Mouse (Mus musculus) heart, embryonic 10.5 days (tissue): ENCODE measurements around the gene Nup43. TPM values are rescaled to one million over a fixed set of nuclear protein-coding genes. Genes with fewer than 3 reads are reported as not detected.

Source experiments
- DNase-seq: peaks from one replicate; pipeline ENCODE4 v3.0.0-alpha.2; 2017; ENCODE audit warnings: low spot score
- H3K27ac ChIP-seq: fragments of 300-500 bp; sonication (generic); 2 replicates; pipeline ENCODE4 v1.5.1; 2016; ENCODE audit warnings: mild to moderate bottlenecking
- H3K27me3 ChIP-seq: fragments of 300-500 bp; sonication (generic); 2 replicates; pipeline ENCODE4 v1.6.1; 2016; ENCODE audit warnings: mild to moderate bottlenecking; ENCODE audit not compliant: poor library complexity, insufficient read depth, severe bottlenecking
- H3K36me3 ChIP-seq: fragments of 300-500 bp; sonication (generic); 2 replicates; pipeline ENCODE4 v1.6.1; 2016; ENCODE audit warnings: mild to moderate bottlenecking, moderate library complexity
- H3K4me1 ChIP-seq: fragments of 300-500 bp; sonication (generic); 2 replicates; pipeline ENCODE4 v1.6.1; 2016; ENCODE audit warnings: mild to moderate bottlenecking
- H3K4me3 ChIP-seq: fragments of 300-500 bp; sonication (generic); 2 replicates; pipeline ENCODE4 v1.5.1; 2016; ENCODE audit warnings: mild to moderate bottlenecking, moderate library complexity
- H3K9me3 ChIP-seq: fragments of 300-500 bp; sonication (generic); 2 replicates; pipeline ENCODE4 v1.6.1; 2016; ENCODE audit warnings: mild to moderate bottlenecking, moderate library complexity
- WGBS: fragments of 180-500 bp; shearing (Covaris S2); methylation state at CpG from one replicate; pipeline ENCODE4 v1.1.7; 2016; 5-methylcytosine and 5-hydroxymethylcytosine counted together
- polyA plus RNA-seq: library from polyadenylated mRNA; unstranded; fragments of >200 nt; fragmentation: Nextera tagmentation; extraction: Ambion mirVana; gene quantifications from 2 replicates; pipeline ENCODE4 v1.2.1, GENCODE M21; 2016

Gene Nup43
- polyA plus RNA-seq, 1 experiment from 2014 or later: 72.0 TPM

GRCm38 (mm10) chr10:7662471-7663141 is 4.7 kb upstream of the Nup43 start:
- peaks cover 6% of the 10 kb centered on the region for H3K4me1 ChIP-seq
- no peaks in the 10 kb centered on the region for H3K9me3 ChIP-seq
- no peaks in the 10 kb centered on the region for H3K27me3 ChIP-seq
- peak overlapping the region; percentile 96 for H3K27ac ChIP-seq
- peak overlapping the region; percentile 81 for H3K4me3 ChIP-seq
- under 1% methylated on average over 44 of the region's 44 CpGs for WGBS
- H3K36me3 ChIP-seq: no peaks in the 10 kb centered on the region
- peak; percentile 89 for DNase-seq

DNA sequence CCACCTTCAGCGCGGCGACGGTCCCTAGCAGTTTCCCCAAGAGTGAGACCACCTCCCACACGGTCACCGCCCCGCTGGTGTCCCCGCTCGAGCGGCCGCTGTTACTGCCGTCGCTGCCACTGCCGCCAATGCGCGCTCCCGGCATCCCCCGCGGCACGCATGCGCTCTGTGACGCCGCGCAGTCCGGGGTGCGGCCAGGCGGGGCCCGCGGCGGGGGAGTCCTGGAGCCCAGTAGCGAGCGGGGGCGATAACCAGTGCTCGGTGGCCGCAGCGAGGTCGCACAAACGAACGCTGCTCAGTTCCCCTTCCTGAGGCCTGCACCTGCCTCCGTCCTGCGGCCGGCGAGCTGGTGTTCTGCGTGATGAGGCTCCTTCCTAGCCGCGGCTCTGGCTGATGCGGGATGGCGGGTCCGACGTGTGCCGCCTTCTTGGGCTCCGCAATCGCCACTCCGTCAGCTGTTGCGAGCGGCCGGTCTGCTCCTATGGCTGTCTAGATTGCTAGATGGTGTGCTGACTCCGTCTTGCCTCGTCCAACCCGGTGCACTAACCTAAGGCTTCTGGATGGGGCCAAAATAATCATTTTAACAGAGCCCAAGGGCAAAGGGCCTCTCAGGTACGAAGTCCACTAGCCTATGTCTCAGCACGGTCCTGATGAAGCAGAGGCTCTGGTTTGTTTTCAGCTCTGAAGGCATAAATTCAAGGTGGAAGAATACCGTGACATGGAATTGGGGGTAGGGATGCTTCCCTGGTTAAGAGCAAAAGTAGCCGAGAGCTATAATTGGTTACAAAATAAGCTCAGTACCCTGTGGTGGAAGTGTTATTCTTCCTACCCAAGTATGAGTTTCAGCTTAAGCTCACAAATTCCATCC is 3.9 kb upstream of the Nup43 start:
- no peaks in the 10 kb centered on the region for H3K36me3 ChIP-seq
- under 1% methylated on average over 64 of the region's 64 CpGs for WGBS
- DNase-seq: peak; percentile 93
- peak overlapping the region; percentile 96 for H3K27ac ChIP-seq
- H3K4me3 ChIP-seq: peak overlapping the region; percentile 81
- no peaks in the 10 kb centered on the region for H3K27me3 ChIP-seq
- peaks cover 11% of the 10 kb centered on the region for H3K4me1 ChIP-seq
- no peaks in the 10 kb centered on the region for H3K9me3 ChIP-seq

- Histone ChIP-seq H3K27ac (peak overlapping the region; percentile 96), H3K27me3 (no peaks in the 10 kb centered on the region), H3K4me1 (peaks cover 13% of the 10 kb centered on the region), H3K36me3 (no peaks in the 10 kb centered on the region), H3K4me3 (peak overlapping the region; percentile 81), H3K9me3 (no peaks in the 10 kb centered on the region)
- no peak for DNase-seq
- 56% methylated on average over 6 of the region's 6 CpGs for WGBS
These were observed 3.2 kb upstream of the Nup43 start for GRCm38 (mm10) chr10:7664027-7664526.

DNA sequence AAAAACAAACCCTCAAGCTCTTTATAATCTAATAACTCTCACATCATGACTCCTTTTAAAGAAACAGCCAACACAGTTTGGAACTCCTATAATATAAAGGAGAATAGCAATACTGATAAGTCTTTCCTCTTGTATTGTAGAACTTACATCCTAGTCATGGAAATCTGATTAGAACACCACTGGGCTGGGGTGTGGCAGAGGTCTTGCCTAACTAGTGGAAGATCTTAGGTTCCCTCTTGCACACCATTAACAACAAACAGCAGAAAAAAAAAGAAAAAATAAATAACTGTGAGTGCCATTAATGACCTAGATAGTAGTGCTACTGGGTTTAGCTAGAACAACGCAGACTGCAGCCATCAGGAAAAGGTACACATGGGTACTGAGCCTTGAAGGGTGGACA is 2.4 kb upstream of the Nup43 start:
- no peaks in the 10 kb centered on the region for H3K27me3 ChIP-seq
- WGBS: 88% methylated on average over 1 of the region's 1 CpGs

GRCm38 (mm10) chr10:7673673-7674072 is 6.4 kb downstream of the Nup43 start:
- Histone ChIP-seq H3K9me3 (no peaks in the 10 kb centered on the region), H3K27me3 (no peaks in the 10 kb centered on the region), H3K27ac (no peak overlapping the region), H3K36me3 (peaks cover 71% of the 10 kb centered on the region), H3K4me1 (no peaks in the 10 kb centered on the region), H3K4me3 (no peak overlapping the region)
- WGBS: 72% methylated on average over 1 of the region's 1 CpGs
- DNase-seq: no peak

More for the DNA sequence above, 2.4 kb upstream of the Nup43 start:
- H3K9me3 ChIP-seq: no peaks in the 10 kb centered on the region
- H3K36me3 ChIP-seq: peaks cover 5% of the 10 kb centered on the region
- no peak overlapping the region for H3K4me3 ChIP-seq
- H3K4me1 ChIP-seq: peaks cover 13% of the 10 kb centered on the region
- H3K27ac ChIP-seq: no peak overlapping the region
- DNase-seq: no peak

- under 1% methylated on average over 65 of the region's 65 CpGs for WGBS
- Histone ChIP-seq H3K27me3 (no peaks in the 10 kb centered on the region), H3K9me3 (no peaks in the 10 kb centered on the region), H3K4me1 (peaks cover 25% of the 10 kb centered on the region), H3K4me3 (peak within 1 kb of the TSS; percentile 90), H3K36me3 (peaks cover 37% of the 10 kb centered on the region), H3K27ac (peak within 1 kb of the TSS; percentile 98)
- peak; percentile 94 for DNase-seq
These were observed 13.5 kb downstream of the Nup43 start, which contains the start of the genes Pcmt1 and Lats1 for GRCm38 (mm10) chr10:7680731-7681301. TSS of gene Pcmt1 (minus strand) at chr10:7681136. TSS of gene Lats1 (plus strand) at chr10:7681214.

- DNase-seq: peak; percentile 89
- Histone ChIP-seq H3K4me1 (peaks cover 25% of the 10 kb centered on the region), H3K4me3 (peak overlapping the region; percentile 90), H3K27me3 (no peaks in the 10 kb centered on the region), H3K27ac (peak overlapping the region; percentile 98), H3K9me3 (no peaks in the 10 kb centered on the region), H3K36me3 (peaks cover 30% of the 10 kb centered on the region)
- WGBS: under 1% methylated on average over 64 of the region's 64 CpGs
These were observed 14.2 kb downstream of the Nup43 start for GRCm38 (mm10) chr10:7681343-7682025.

DNA sequence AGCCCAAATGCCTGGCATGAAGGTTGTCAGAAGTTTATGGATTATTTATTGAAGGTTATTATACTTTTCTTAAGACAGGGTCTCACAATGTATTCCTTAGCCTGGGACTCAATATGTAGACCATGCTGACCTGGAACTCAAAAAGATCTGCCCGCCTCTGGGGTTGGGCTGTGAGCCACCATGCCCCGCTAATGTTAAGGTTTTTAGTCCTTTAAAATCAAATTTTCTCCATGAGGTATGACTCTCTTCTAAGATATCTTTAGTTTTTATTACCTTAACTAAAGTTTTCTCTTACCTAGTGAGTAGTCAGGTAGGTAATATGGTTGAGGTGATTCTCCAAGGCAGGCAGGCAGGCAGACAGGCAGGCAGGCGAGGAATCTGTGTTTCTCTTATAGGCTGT is 14.9 kb downstream of the Nup43 start:
- Histone ChIP-seq H3K27me3 (no peaks in the 10 kb centered on the region), H3K27ac (no peak overlapping the region; the same call in 1 of the 2 replicates), H3K4me3 (peak overlapping the region; percentile 90), H3K36me3 (peaks cover 26% of the 10 kb centered on the region), H3K9me3 (no peaks in the 10 kb centered on the region), H3K4me1 (peaks cover 25% of the 10 kb centered on the region)
- 60% methylated on average over 3 of the region's 3 CpGs for WGBS
- DNase-seq: peak; percentile 6

DNA sequence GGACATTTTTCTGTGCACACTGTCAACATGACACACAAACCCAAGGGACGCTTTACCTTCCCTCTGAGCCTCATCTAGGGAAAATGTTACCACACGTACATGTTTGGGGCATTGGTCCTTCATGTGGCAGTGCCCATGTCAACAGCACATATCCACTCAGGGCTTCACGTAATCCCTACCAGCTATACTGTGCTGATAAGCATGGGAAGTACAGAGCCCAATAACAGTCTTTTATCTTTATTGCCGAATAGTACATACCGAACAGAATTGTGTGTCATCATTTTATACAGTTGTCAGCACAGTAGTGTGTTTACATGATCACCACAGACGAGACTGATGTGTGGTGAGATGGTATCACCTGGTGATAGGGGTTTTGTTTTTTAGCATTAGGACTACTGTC is 19.6 kb downstream of the Nup43 start:
- Histone ChIP-seq H3K36me3 (peaks cover 14% of the 10 kb centered on the region), H3K9me3 (no peaks in the 10 kb centered on the region), H3K27me3 (no peaks in the 10 kb centered on the region), H3K4me1 (peaks cover 10% of the 10 kb centered on the region), H3K4me3 (no peak overlapping the region), H3K27ac (no peak overlapping the region)
- DNase-seq: peak; percentile 63
- WGBS: 81% methylated on average over 6 of the region's 6 CpGs

DNA sequence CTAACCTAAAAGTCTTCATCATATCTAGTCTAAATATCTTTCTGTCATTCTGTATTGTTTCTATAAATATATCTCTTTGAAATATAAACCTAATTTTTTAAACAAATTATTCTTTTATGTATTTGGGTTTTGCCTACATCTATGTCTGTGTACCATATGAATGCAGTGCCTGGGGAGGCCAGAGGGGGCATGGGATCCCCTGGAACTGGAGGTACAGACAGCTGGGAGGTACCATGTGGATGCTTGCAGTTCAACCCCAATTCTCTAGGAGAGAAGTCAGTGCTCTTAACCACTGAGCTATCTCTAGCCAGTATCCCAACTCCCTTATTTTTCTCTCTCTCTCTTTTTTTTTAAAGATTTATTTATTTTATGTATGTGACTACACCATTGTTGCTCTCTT is 28.0 kb downstream of the Nup43 start:
- Histone ChIP-seq H3K4me3 (no peak overlapping the region), H3K27me3 (no peaks in the 10 kb centered on the region), H3K36me3 (peaks cover 89% of the 10 kb centered on the region), H3K27ac (no peak overlapping the region), H3K4me1 (no peaks in the 10 kb centered on the region), H3K9me3 (no peaks in the 10 kb centered on the region)
- DNase-seq: no peak

- no peaks in the 10 kb centered on the region for H3K27me3 ChIP-seq
- WGBS: 92% methylated on average over 3 of the region's 3 CpGs
- no peak overlapping the region for H3K4me3 ChIP-seq
- no peak for DNase-seq
- peaks cover 95% of the 10 kb centered on the region for H3K36me3 ChIP-seq
- no peaks in the 10 kb centered on the region for H3K4me1 ChIP-seq
- no peak overlapping the region for H3K27ac ChIP-seq
- no peaks in the 10 kb centered on the region for H3K9me3 ChIP-seq
These were observed 32.8 kb downstream of the Nup43 start for GRCm38 (mm10) chr10:7700120-7700519.

DNA sequence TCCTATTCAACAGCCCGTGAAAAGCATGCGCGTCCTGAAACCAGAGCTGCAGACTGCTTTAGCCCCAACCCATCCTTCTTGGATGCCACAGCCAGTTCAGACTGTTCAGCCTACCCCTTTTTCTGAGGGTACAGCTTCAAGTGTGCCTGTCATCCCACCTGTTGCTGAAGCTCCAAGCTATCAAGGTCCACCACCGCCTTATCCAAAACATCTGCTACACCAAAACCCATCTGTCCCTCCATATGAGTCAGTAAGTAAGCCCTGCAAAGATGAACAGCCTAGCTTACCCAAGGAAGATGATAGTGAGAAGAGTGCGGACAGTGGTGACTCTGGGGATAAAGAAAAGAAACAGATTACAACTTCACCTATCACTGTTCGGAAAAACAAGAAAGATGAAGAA is 35.3 kb downstream of the Nup43 start:
- WGBS: 95% methylated on average over 6 of the region's 6 CpGs
- no peaks in the 10 kb centered on the region for H3K9me3 ChIP-seq

More for the DNA sequence above, 35.3 kb downstream of the Nup43 start:
- Histone ChIP-seq H3K4me1 (no peaks in the 10 kb centered on the region), H3K4me3 (no peak overlapping the region), H3K27ac (no peak overlapping the region), H3K27me3 (no peaks in the 10 kb centered on the region), H3K36me3 (peaks cover 94% of the 10 kb centered on the region)
- DNase-seq: no peak
